Mouse (Mus musculus): ENCODE measurements around the gene Krt78.

GRCm38 (mm10) chr15:101940274-101940829 is 13.7 kb downstream of the Krt78 start, which contains the start of gene Krt79:
- TF ChIP-seq CTCF (IDR thresholded peaks at IDR 0.05; ENCODE audit: borderline replicate concordance, control insufficient read depth, extremely low read depth, insufficient read depth, low read length, poor library complexity) (no peak), POLR2A (IDR thresholded peaks at IDR 0.05; ENCODE audit: control insufficient read depth, extremely low read depth, insufficient read depth, low read length, poor library complexity) (no peak)

All from thymus, adult 2 months (tissue).